Mouse (Mus musculus): ENCODE measurements around the gene Prdm2.

Gene Prdm2

DNA sequence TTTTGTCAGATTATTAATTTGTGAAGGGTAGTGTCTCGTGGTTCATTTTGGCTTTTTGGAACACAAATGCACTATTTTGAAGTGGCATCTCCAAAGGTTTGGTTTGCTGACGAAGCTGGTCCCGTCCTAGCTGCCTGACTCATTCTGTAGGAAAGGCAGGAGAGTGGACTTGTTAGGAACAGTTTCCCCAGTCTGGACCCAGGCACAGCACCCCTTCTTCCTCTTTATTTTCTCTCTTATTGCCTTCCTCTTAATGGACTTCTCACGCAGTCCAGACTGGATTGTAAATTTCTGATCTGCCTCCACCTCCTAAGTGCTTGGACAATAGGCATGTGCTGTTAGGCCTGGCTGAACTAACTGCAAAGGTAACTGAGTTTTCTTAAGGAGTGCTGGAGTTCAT lies 57.8 kb downstream of the Prdm2 start:
- no peak for DNase-seq (ENCODE audit: low read depth, low spot score)

DNA sequence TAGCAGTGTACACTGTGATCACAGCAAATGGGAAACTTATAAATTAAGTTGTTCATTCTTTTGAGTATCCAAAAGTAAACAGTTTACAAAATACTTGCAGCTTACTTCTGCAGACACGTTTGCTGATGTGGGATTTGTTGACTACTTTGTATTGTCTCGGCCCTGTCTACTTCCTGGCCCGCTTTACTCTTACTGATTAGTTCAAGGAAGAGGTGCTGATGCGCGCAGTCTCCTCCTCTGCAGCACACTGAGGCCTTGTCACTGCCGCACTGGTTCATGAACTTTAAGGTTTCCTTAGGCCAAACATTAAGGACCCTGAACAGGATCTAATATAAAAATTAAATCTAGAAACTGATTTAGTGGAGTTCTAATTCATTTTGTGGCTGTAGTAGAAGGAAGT lies 58.2 kb downstream of the Prdm2 start:
- peak; percentile 60 for DNase-seq (ENCODE audit: low read depth, low spot score)

DNA sequence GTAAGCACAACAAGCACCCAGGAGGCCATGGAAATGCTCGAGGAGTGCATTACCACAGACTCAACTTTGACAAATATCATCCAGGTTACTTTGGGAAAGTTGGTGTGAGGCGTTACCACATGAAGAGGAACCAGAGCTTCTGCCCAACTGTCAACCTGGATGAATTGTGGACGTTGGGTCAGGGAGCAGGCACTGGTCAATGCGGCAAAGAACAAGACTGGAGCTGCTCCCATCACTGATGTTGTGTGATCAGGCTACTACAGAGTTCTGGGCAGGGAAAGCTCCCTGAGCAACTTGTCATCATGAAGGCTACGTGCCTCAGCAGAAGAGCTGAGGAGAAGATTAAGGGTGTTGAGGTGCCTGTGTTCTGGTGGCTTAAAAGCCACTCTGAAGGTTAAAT lies 60.2 kb downstream of the Prdm2 start:
- no peak for DNase-seq (ENCODE audit: low read depth, low spot score)

DNA sequence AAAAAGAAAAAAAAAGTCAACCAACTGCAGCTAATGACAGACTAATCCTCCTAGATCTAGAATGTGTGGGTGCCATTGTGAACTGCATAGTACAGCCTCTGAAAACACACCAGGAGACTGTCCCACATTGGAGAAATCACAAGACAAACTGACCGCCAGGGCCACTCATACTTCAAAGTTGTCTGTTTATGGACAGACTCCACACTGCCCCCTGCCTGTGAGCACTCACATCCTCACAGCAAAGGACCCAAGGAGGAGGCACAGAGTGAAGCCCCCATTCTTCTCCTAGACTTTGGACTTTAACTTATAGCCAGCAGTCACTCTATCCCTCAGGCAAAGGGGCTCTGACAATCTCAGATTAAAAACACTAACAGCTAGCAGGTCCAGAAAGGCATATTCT lies 61.5 kb downstream of the Prdm2 start:
- DNase-seq (ENCODE audit: low read depth, low spot score) = peak; percentile 65

DNA sequence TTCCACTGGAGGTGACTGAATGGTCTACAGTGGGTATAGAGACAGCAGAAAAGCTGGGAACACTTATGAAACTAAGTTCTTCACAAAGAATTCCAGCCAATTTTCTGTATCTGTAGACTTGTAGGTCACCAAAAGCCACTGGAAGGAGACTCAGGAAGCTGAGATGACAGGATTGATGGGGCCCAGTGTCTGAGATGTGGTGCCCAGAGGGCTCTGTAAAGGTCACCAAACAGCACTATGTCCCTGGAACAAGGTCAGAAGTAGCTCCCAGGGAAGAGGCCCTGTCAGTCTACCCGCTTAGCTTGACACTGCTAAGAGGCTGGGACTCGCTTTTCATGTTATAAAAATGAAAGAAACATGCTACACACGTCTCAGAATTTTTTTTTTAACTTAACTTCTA lies 65.1 kb downstream of the Prdm2 start:
- DNase-seq (ENCODE audit: low read depth, low spot score) = no peak

DNA sequence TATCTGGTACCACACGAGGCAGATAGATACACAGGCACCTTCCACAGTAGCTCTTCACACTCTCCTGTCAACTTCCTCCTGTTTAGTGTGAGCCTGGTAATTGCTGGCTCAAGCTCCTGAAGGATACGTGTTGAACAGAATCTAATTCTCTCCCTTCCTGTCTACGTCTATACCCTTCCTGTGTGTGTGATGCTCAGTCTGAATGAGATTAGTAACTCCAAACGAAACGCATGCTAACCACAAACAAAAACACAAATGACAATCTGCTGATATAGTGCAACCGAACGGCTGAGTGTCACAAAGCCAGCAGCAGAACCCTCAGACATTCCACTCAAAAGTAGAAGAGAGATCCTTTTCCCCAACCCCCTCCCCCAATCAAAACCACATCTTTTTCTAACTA lies 69.2 kb downstream of the Prdm2 start:
- DNase-seq (ENCODE audit: low read depth, low spot score) = peak; percentile 52

DNA sequence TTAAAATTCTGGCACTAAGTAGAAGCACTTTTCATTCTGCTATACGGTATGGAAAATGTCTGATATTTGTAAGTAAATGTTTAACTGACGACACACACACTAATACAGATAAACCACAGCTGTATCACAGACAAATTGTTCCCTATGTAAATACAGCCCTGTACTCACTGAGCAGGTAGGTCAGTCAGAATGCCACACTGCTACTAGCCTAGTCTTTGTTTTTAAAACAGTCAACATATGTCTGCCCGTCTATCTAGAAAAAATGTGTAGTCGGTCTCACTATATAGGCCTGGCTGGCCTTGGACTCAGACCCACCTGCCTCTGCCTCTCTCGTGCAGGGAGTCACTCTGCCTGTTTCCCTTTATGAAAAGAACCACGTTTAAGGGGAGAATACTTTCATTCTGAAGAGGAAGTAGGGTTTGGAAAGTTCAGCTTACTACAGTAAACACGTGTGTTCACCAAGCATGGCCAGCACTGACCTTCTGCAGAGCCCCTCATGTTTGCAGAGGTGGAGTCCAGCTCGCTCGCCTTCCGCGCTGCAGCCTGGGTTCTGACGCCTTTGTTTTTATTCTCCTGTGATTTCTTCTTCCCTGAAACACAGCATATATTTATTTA lies 71.0 kb downstream of the Prdm2 start:
- DNase-seq (ENCODE audit: low read depth, low spot score) = no peak

DNA sequence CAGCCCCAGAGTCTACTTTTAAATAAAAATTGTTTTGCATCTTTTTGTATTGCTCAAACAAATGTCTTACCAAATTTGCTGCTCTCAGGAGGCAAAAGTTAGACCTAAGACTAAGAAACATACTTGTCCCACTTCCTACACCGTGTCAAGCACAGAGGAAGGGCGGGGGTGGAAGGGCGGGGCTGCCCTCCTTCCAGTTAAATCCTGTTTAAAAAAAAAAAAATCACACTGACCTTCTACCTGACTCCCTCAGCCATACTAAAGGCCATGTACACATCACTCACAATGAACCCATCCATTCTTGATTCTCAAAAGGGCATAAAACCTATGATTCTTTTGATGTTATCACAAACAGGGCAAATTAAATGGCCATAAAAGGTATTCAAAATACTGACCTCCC lies 71.9 kb downstream of the Prdm2 start:
- peak; percentile 26 for DNase-seq (ENCODE audit: low read depth, low spot score)

DNA sequence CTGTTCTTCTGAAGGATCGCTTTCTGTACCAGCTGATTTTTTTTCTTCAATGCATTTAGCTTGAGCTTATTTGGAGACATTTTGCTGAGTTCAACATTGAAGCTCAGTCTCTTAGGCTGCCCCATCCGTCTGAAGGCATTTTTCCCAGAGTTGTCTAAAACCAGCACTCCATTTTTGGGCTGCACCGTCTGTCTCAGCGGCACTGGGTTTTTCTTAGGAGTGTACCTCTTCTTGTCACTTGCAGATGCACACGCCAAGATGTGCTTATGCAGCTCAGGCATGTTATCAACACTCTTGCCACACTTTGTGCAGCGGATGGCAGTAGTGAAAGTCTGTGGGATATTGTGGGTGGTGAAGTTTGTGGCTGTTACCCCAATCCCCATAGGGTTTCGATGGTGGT lies 80.4 kb downstream of the Prdm2 start:
- no peak for DNase-seq (ENCODE audit: low read depth, low spot score)

DNA sequence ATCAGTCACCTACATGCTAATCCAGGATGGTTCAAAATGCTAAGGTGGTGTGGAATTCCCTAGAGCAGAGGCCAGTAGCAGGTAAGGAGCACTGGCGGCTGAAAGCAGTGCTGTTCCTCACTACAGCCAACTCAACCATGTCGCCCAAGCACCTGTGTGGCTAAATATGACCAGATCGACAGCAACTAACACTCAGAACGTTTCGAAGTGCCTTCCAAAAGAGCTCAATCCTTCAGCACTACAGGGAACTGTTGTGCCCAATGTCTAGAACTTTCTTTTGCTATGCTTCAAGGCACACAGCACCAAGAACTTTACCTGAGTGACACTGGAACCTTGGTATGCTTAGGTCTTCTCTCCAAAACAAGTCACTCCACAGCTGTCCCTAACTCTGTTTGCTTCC lies 82.4 kb downstream of the Prdm2 start:
- DNase-seq (ENCODE audit: low read depth, low spot score) = no peak

DNA sequence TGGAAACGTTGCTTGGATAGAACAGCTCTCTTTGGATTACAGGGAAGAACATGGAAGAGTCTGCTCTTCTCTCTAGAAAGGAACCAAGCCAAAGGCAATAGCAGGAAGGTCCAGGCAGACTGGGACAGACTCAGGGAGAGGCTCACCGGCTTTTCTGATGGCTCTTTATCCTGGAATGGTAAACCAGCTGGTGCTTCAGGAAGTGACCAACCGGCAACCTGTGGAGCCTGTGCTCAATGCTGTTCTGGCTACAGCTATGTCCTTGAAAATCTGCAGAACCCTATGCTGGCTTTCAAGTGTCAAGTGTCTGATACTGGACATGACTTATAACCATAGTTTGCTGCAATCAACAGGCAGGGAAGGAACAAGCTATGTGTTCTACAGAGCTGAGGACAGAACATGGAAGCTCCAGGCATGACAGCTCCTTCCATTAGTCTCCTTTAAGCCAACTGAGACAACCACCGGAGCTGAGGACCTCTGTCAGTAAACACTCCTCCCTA lies 83.5 kb downstream of the Prdm2 start:
- DNase-seq (ENCODE audit: low read depth, low spot score) = no peak

DNA sequence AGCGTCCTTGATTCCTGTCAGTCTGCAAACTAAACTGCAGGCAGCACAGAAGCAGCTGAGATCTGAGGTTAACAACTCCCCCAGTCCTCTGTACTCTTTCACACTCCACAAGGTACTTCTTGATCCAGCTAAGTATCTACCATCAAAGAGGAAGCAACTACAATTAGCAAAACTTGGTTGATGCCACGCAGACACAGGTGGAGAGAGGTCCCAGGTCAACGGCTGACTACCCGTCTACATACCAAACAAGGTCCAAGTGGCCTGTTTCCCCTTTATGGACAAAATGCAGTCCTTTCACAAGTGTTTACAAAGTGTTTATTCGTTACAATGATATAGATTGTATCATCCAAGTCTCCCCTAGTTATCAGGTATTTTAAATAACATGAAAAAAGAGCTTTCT lies 85.6 kb downstream of the Prdm2 start:
- DNase-seq (ENCODE audit: low read depth, low spot score) = no peak

DNA sequence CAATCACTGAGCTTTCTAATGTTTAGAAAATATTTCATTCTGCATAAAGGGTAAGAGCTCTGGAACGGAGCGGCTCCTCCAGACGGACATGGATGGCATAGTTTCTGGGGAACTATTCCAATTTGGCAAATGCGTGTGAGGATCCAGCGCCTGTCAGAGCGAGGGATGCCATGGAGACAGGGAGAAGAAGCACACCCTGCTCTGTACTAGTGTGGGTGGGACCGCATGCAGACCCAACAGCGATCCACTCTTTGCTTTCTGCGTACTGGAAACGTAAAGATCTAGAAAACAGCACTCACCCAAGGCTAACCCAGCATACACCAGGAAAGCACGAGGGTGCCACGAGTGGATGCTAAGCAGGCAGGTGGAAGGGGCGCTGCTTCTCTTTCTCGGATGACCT lies 86.3 kb downstream of the Prdm2 start:
- DNase-seq (ENCODE audit: low read depth, low spot score) = no peak

DNA sequence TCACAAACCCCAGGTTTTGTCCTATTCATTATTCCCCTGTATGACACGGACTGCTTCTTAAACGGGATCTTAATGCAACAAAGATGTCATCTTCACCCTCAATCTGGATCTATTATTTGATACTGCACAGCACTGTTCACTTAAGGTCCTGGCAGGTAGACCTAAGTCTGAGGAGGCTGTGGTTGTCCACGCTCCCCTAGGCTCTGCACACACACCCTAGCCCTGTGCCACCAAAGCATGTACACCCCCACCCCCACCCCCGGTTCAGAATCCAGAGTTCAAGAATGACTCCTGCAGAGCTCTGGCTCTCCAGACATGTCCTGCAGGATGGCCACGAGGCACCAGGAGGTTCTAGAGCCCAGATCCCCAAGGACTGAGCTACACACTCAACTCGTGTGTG lies 87.5 kb downstream of the Prdm2 start:
- no peak for DNase-seq (ENCODE audit: low read depth, low spot score)

DNA sequence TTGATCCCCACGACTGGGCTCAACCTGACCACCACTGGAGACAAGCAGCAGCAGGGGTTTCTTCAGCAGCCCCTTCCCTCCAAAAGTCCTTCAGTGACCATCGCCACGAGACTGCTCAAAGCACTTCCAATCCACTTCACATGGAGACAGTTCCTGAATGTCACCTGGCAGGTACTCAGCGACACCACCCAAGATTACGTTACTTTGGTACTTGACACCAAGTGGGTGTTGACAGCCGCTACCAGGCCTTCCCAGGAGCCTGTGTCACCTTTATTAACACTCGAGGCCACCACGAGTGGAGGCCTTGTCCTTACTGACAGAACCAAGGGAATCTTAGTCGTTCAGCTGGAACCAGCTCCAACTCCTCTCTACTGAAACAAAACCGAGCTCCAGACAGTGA lies 89.8 kb downstream of the Prdm2 start:
- DNase-seq (ENCODE audit: low read depth, low spot score) = no peak

DNA sequence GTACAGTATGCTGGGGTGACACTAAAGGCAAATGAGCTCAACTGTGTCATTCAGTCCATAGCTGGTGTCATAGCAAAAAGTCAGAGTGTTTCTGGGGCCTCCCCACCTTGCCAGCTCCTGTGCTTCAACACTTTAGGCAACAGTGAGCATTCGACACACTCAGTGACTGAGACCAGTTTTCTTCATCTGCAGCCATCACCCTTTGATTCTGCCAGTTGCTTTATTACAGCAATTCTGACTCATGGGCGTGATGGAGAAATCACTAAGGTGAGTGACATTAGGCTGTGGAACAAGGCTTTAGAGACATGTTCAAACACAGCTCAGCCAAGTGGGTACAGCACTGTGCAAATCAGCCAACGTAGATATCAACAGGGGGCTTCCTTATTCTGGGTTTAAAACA lies 91.6 kb downstream of the Prdm2 start:
- no peak for DNase-seq (ENCODE audit: low read depth, low spot score)

DNA sequence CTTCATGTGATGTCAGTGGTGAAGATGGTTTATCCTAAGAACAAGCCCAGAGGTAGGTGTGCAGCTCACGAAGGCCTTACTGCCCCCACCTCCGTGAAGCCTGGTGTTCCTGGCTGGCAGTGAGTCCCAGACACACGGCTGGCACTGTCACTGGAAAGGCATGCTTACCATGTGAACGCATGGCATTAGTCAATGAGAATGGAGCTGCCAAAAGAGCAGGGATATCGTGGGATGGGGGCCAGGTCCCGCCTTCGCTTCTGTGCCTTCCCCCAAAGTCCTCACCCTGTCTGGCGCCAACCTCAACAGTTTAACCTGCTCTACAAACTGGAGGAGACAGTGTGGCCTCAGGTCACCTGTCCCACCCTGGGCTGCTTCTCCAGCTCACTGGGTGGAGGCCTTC lies 92.8 kb downstream of the Prdm2 start:
- DNase-seq (ENCODE audit: low read depth, low spot score) = no peak

DNA sequence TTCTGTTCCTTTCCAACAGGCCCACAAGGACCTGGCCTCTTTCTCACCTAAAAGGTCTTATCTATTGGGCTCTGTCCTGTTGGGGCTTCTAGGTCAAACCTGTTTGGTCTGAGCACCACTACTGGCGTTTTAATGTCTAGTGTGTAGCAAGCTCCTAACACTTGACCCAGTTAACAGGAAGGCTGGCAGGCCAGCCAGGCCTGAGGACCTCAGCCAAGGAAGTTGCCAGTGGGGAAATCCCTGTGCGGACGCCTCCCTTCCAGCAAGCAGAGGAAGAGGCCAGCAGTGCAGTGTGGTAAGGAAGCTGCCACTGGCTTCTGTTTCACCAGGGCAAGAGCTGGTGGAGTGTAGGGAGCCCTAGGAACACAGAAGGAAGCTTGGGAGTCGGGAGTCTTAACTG lies 94.0 kb downstream of the Prdm2 start:
- DNase-seq (ENCODE audit: low read depth, low spot score) = no peak

DNA sequence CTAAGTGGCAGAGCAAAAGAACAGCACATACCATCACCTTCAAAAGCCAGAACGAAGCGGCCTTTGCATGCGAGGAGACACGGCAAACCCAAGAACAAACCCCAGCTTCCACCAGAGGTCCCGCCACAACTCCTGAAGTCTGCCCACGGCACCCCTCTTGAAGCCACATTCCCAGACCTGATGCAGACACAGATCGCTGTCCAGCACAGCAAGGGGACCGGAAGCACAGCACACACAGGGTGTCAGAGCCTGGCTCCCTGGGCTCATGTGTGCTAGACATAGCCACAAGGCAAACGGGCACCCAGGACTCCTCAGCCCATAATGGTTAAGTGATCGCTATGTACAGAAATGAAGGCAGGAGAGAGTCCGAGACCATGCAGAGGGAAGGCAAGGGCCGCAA lies 96.9 kb downstream of the Prdm2 start:
- DNase-seq (ENCODE audit: low read depth, low spot score) = no peak

DNA sequence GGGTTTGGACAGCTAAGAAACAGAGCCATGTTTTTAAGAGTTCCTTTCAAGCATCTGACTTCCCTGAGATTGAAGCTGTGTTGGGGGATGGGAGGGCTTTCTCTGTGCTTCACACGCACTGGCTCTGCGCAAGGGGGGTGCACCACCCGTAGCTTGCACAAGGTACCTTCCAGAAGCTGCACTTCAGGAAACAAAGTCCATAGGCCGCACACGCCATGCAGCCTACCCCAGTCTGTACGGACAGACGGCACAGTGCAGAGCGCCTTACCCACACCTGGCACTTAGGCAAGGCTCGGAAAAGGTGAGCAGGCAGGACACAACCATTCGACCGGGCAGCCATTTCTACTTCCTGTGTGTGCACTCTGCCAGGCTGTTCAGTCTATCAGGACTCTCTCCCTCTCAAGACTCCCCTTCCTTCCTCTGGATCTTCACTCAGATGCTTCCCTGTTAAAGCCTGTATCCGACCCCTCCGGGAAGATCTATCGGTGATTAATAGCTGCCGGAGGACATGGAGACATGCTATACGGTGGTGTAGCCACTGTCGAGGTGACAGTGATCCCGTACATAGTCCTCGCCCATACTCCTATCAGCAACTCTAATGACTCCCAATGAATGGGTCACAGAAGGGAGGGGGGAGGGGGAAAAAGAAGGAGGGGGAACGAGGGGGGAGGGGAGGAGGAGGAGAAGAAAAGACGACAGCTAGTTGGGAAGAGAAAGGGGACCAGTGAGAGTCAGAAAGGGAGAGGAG lies 98.4 kb downstream of the Prdm2 start:
- no peak for DNase-seq (ENCODE audit: low read depth, low spot score)

DNA sequence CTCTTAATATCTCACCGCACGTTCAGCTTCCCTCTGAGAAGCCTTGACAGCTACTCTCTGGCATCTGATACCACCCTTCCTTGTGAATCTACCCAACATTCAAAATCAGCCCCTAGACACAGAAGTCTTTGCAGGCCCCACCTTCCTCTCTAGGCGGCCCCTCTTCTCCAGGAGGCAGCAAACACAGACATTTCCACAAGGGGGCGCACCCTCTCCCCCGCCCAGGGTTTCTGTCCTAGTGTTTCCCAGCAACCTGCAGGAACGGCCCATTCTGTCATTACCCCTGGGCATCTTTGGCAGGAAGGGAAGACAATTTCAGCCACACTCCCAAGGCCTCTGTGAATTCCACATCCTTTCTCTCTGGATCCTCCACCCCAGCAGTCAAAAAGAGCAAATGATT lies 99.8 kb downstream of the Prdm2 start:
- DNase-seq (ENCODE audit: low read depth, low spot score) = peak; percentile 76

DNA sequence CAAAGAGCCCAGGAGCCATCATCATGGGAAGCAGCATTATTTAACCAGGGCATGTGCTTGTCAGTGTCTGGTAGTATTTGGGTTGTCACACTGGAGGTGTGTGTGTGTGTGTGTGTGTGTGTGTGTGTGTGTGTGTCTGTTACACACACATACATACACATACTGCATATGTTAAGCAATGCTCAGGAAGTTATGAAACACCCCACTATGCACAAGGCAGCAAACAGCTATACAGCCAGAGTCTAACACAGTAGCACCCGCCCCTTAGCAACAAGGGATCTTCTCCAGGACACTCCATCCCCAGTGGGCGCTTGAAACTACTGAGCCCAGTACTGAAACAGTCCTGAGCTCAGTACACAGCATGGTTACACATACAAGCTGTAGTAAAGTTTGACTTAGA lies 100.4 kb downstream of the Prdm2 start:
- DNase-seq (ENCODE audit: low read depth, low spot score) = no peak

DNA sequence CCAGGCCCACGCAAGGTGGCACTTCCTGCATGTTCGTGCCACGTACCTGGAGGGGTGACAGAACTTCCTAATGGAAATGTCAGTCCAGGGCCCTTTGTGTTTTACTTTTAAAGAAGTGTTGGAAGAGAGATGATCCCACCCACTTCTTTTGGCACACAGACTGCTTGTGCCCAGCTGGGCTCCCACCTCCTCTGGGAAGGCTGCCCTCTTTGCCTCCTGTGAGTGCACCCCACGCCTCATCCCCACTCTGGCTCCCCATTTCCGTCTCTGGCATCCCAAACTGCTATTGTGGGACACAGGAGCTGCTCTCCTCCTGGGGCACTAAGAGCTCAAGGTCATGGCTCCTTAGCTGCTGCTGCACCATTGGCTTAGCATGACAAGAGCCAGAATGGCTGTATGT lies 100.9 kb downstream of the Prdm2 start:
- DNase-seq (ENCODE audit: low read depth, low spot score) = no peak

DNA sequence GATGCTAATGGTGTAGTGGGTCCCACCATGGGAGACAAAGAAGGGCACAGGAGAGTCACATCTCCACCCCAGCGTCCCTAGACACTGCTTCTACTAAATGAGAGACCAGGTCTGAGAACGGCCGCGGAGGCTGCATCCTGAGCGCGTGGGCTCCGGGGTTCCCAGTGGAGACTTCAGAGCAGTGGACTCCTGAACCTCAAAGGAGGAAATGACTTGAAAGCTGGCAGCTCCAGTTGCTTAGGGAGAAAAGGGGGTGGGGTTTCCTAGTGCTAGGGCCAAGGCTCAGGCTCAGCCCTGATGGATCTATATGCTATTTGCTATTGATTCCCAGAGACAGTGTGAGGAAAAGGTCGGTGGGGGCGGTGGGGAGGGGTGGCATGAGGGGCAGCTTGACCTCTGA lies 104.2 kb downstream of the Prdm2 start:
- no peak for DNase-seq (ENCODE audit: low read depth, low spot score)
